Mouse (Mus musculus): ENCODE measurements at regions not wholly inside any gene's neighbourhood (a gene's known extent, or its start where the extent isn't known, plus 50 kb on each side); places are given as distances from the start of the nearest gene placed in this dataset.

DNA sequence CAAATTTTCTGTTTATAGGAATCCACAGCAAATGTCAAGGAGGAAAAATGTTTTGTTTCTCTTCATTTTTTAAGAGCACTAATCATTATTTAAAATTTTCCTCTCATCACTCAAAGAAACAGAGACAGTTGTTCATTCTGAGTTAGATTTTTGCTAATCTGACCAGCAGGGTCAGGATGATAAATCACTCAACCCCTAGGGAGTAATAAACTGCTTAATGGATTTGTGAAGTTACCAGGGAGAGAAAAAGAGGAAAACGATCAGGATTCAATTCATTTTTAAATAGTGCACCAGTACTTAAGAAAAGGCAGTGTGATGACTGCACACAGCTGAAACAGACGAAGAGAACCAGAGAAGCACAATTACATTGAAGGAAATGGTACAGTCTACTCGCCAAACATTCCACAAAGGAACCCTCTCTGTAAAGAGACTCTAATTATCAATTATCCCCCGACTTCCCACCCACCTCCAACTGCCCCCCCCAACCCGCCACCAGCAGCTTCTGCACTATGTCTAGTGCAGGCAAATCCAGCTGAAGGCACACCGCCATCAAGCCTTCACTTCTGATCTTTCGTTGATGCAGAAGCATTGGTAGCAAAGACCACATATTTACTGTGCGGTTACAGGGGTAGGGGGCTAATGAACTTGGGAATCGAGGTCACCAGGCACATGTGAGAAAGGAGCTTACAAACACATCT lies 481.9 kb downstream of the Psat1 start:
- TF ChIP-seq CTCF (IDR thresholded peaks at IDR 0.05; ENCODE audit: low read depth) (no peak), EP300 (optimal IDR thresholded peaks at IDR 0.05) (no peak)

Measured in stomach, postnatal 0 days (tissue).